Mouse (Mus musculus) forebrain, embryonic 13.5 days (tissue): Measurements from ENCODE around the gene Mroh3. TPM values are rescaled to one million over a fixed set of nuclear protein-coding genes. Genes with fewer than 3 reads are reported as not detected.
A peak's percentile ranks its signal among the peaks of the same experiment; 100 is the strongest.

ENCODE experiments used
- ATAC-seq: fragments of 200-750 bp; cut with Nextera tagmentation; 2 replicates; pipeline ENCODE4 v1.8.0; 2017
- H3K27ac ChIP-seq: fragments of 300-500 bp; sonication (generic); 2 replicates; pipeline ENCODE4 v1.5.1; 2015; ENCODE audit warnings: inconsistent platforms, mild to moderate bottlenecking, moderate library complexity
- H3K27me3 ChIP-seq: fragments of 300-500 bp; sonication (generic); 2 replicates; pipeline ENCODE4 v1.6.1; 2015; ENCODE audit warnings: mild to moderate bottlenecking, inconsistent platforms
- H3K36me3 ChIP-seq: fragments of 300-500 bp; sonication (generic); 2 replicates; pipeline ENCODE4 v1.6.1; 2015; ENCODE audit warnings: mild to moderate bottlenecking, inconsistent platforms; ENCODE audit not compliant: poor library complexity, severe bottlenecking
- H3K4me1 ChIP-seq: fragments of 300-500 bp; sonication (generic); 2 replicates; pipeline ENCODE4 v1.6.1; 2015; ENCODE audit warnings: inconsistent platforms
- H3K4me2 ChIP-seq: fragments of 300-500 bp; sonication (generic); 2 replicates; pipeline ENCODE4 v1.6.1; 2015; ENCODE audit warnings: inconsistent platforms, mild to moderate bottlenecking, moderate library complexity
- H3K4me3 ChIP-seq: fragments of 300-500 bp; sonication (generic); 2 replicates; pipeline ENCODE4 v1.5.1; 2015; ENCODE audit warnings: mild to moderate bottlenecking, inconsistent platforms
- H3K9ac ChIP-seq: fragments of 300-500 bp; sonication (generic); 2 replicates; pipeline ENCODE4 v1.6.1; 2015; ENCODE audit warnings: mild to moderate bottlenecking, inconsistent platforms
- H3K9me3 ChIP-seq: fragments of 300-500 bp; sonication (generic); replicated peaks from 2 replicates; pipeline ENCODE4 v1.6.1; 2016; ENCODE audit warnings: inconsistent platforms
- WGBS: fragments of 180-500 bp; shearing (Covaris S2); methylation state at CpG from one replicate; pipeline ENCODE4 v1.1.7; 2015; 5-methylcytosine and 5-hydroxymethylcytosine counted together
- polyA plus RNA-seq: library from polyadenylated mRNA; unstranded; fragments of >200 nt; fragmentation: Nextera tagmentation; extraction: Ambion mirVana; gene quantifications from 2 replicates; pipeline ENCODE4 v1.2.1, GENCODE M21; 2015

Mroh3 gene
- polyA plus RNA-seq, 1 experiment from 2014 or later, result not detected

DNA sequence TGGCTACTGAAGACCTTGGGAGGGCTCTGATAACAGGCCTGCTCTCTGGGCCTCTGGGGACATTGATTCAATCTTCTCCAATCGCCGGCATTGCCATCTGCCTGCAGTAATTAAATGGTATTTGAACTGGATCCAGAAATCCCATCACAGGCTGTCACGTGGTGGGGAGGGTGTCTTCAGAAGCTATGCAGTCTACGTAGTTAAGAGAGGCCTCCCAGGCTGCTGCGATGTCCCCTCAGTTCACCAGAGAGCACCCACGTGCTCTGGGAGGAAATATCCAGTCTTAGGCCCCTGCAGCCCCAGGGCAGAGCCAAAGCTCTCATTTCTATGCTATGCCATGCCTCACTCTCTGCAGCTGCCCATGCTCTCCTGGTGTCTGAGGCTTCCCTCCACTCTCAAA, 70.3 kb downstream of the Mroh3 start:
- H3K27me3 ChIP-seq, result no peaks in the 10 kb centered on the region
- no peaks in the 10 kb centered on the region for H3K9me3 ChIP-seq
- peaks cover 30% of the 10 kb centered on the region for H3K36me3 ChIP-seq
- peak overlapping the region; percentile 76 for H3K27ac ChIP-seq
- WGBS, result 15% methylated on average over 6 of the region's 6 CpGs
- no peak overlapping the region for H3K4me3 ChIP-seq
- peaks cover 70% of the 10 kb centered on the region for H3K4me1 ChIP-seq
- H3K9ac ChIP-seq, result 0 out of 2 replicates have a peak overlapping the region, but pooled peaks have one; percentile 10
- peak overlapping the region; percentile 28; the same call in 1 of the 2 replicates for H3K4me2 ChIP-seq
- peak; percentile 36; the same call in 1 of the 2 replicates for ATAC-seq

- Histone ChIP-seq H3K9me3 (no peaks in the 10 kb centered on the region), H3K4me2 (peak overlapping the region; percentile 28; the same call in 1 of the 2 replicates), H3K9ac (no peak overlapping the region), H3K27me3 (no peaks in the 10 kb centered on the region), H3K4me1 (peaks cover 80% of the 10 kb centered on the region), H3K27ac (peak overlapping the region; percentile 76; the same call in 1 of the 2 replicates), H3K36me3 (peaks cover 22% of the 10 kb centered on the region), H3K4me3 (no peak overlapping the region)
- ATAC-seq, result no peak
- 88% methylated on average over 11 of the region's 11 CpGs for WGBS
These were observed 71.3 kb downstream of the Mroh3 start for GRCm38 (mm10) chr1:136141176-136141950.

GRCm38 (mm10) chr1:136139990-136140640, 72.5 kb downstream of the Mroh3 start:
- H3K27me3 ChIP-seq, result no peaks in the 10 kb centered on the region
- 1% methylated on average over 32 of the region's 32 CpGs for WGBS
- H3K4me3 ChIP-seq, result peak overlapping the region; percentile 49
- H3K9ac ChIP-seq, result peak overlapping the region; percentile 79
- peak overlapping the region; percentile 69 for H3K27ac ChIP-seq
- peaks cover 9% of the 10 kb centered on the region for H3K36me3 ChIP-seq
- peak overlapping the region; percentile 87 for H3K4me2 ChIP-seq
- H3K4me1 ChIP-seq, result peaks cover 93% of the 10 kb centered on the region
- H3K9me3 ChIP-seq, result no peaks in the 10 kb centered on the region
- ATAC-seq, result peak; percentile 52

GRCm38 (mm10) chr1:136138191-136138830, 74.3 kb downstream of the Mroh3 start:
- peak overlapping the region; percentile 79 for H3K27ac ChIP-seq

DNA sequence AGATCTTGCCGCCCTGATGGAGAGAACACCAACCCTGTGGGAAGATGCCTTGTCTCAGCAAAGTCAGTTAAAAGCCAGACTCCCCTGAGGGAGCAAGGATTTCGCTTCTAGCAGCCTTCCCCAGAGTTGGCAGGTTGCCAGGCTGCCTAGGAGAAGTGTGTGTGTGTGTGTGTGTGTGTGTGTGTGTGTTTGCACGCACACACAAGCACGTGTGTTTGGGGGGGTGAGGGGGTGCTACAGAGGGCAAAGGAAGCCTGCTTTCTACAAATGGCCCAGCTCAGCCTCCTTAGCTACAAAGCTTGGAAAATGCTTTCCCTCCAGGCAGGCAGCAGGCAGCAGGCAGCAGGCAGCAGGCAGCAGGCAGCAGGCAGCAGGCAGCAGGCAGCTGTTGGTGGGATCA, 75.1 kb downstream of the Mroh3 start:
- peak overlapping the region; percentile 75 for H3K4me2 ChIP-seq
- peak; percentile 5; the same call in 1 of the 2 replicates for ATAC-seq
- no peaks in the 10 kb centered on the region for H3K27me3 ChIP-seq
- H3K9ac ChIP-seq, result peak overlapping the region; percentile 38
- H3K27ac ChIP-seq, result peak overlapping the region; percentile 79
- peaks cover 99% of the 10 kb centered on the region for H3K4me1 ChIP-seq
- no peaks in the 10 kb centered on the region for H3K9me3 ChIP-seq
- 1% methylated on average over 4 of the region's 4 CpGs for WGBS
- H3K36me3 ChIP-seq, result no peaks in the 10 kb centered on the region
- 0 out of 2 replicates have a peak overlapping the region, but pooled peaks have one; percentile 9 for H3K4me3 ChIP-seq

More at GRCm38 (mm10) chr1:136138191-136138830, 74.3 kb downstream of the Mroh3 start:
- ATAC-seq, result no peak
- Histone ChIP-seq H3K4me2 (peak overlapping the region; percentile 75), H3K9ac (0 out of 2 replicates have a peak overlapping the region, but pooled peaks have one; percentile 38), H3K4me1 (peaks cover 100% of the 10 kb centered on the region), H3K9me3 (no peaks in the 10 kb centered on the region), H3K36me3 (no peaks in the 10 kb centered on the region), H3K27me3 (no peaks in the 10 kb centered on the region), H3K4me3 (peak overlapping the region; percentile 9; the same call in 1 of the 2 replicates)
- 49% methylated on average over 10 of the region's 10 CpGs for WGBS

- H3K27ac ChIP-seq, result peak overlapping the region; percentile 79
- WGBS, result 34% methylated on average over 7 of the region's 7 CpGs
- no peaks in the 10 kb centered on the region for H3K9me3 ChIP-seq
- H3K9ac ChIP-seq, result peak overlapping the region; percentile 28
- H3K4me2 ChIP-seq, result peak overlapping the region; percentile 75
- H3K27me3 ChIP-seq, result no peaks in the 10 kb centered on the region
- ATAC-seq, result no peak
- H3K4me3 ChIP-seq, result peak overlapping the region; percentile 9; the same call in 1 of the 2 replicates
- H3K36me3 ChIP-seq, result no peaks in the 10 kb centered on the region
- H3K4me1 ChIP-seq, result peaks cover 98% of the 10 kb centered on the region
These were observed 75.5 kb downstream of the Mroh3 start for GRCm38 (mm10) chr1:136137071-136137531.

DNA sequence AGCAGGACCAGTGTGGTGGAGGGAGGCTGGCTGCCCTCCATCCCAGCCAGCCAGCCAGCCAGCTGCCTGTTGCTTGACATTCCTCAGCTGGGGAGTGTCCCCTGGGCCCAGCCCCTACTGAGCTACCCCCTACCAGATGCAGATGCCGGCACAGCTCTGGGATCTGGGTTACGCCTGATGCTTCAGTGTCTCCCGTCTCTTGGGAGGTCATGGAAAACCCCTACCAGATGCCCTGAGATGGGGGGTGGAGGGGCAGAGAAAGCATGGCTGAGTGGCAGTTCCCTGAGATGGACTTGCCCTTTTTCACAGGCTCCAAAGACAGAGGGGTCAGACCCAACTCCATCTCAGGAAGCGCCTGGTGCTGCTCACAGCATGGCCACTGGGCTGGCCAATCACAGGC, 76.1 kb downstream of the Mroh3 start:
- Histone ChIP-seq H3K9me3 (no peaks in the 10 kb centered on the region), H3K36me3 (no peaks in the 10 kb centered on the region), H3K4me1 (peaks cover 95% of the 10 kb centered on the region), H3K27ac (0 out of 2 replicates have a peak overlapping the region, but pooled peaks have one; percentile 79), H3K4me2 (peak overlapping the region; percentile 75), H3K4me3 (no peak overlapping the region), H3K27me3 (no peaks in the 10 kb centered on the region), H3K9ac (peak overlapping the region; percentile 23; the same call in 1 of the 2 replicates)
- ATAC-seq, result no peak
- WGBS, result 50% methylated on average over 4 of the region's 4 CpGs

DNA sequence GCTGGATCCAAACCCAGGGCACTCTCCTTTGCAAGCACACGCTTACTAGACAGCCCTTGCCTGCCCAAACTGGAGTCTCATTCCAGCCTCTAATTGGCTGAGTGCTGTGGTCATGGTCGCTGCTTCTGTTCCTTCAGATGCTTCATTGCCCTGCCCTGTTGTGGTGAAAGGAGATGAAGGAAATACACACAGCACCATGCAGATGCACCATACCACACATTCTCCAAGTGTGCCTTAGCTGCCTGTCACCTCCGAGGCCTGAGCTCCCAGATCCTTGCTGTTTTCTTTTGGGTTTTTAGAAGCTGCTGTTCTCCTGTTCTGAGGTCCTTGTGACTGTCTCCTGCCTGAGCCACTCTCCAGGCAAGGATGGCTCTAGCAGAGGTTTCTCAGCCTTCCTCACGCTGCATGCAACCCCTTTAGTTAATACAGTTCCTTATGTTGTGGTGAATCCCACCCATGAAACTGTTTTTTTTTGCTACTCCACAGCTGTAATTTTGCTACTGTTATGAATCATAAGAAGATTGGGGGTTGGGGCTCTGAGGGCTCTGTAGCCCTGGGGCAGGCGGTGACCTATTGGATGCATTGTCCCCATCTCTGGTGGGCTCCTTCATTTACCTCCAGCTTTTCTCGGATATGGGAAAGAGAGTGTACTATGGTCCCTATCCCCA, 76.7 kb downstream of the Mroh3 start:
- no peak for ATAC-seq
- no peaks in the 10 kb centered on the region for H3K36me3 ChIP-seq
- H3K27me3 ChIP-seq, result no peaks in the 10 kb centered on the region
- peak overlapping the region; percentile 23; the same call in 1 of the 2 replicates for H3K9ac ChIP-seq
- H3K4me3 ChIP-seq, result no peak overlapping the region
- H3K4me2 ChIP-seq, result peak overlapping the region; percentile 75
- 72% methylated on average over 6 of the region's 6 CpGs for WGBS
- H3K27ac ChIP-seq, result peak overlapping the region; percentile 4; the same call in 1 of the 2 replicates
- H3K4me1 ChIP-seq, result peaks cover 90% of the 10 kb centered on the region
- H3K9me3 ChIP-seq, result no peaks in the 10 kb centered on the region

DNA sequence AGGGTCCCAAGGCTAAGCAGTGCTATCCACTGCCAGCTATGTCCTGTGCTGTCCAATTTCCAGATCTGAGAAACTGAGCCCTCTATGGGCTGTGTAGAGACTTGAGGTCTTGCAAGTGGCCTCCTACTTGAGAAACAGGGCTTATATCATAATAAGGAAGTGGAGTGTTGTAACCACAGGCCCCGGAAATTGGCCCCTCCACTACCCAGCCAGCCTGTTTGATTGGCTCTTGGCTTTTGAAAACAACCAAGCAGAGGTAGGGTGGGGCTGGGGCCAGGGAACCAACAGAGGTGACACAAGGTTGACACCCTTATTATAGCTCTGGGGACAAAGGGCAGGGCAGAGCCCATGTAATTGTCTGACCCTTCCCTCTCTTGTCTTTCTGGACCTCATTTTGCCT, 77.6 kb downstream of the Mroh3 start:
- Histone ChIP-seq H3K36me3 (no peaks in the 10 kb centered on the region), H3K27ac (no peak overlapping the region; the same call in 1 of the 2 replicates), H3K4me3 (peak overlapping the region; percentile 89; the same call in 1 of the 2 replicates), H3K4me2 (peak overlapping the region; percentile 75), H3K9ac (no peak overlapping the region), H3K27me3 (no peaks in the 10 kb centered on the region), H3K9me3 (no peaks in the 10 kb centered on the region), H3K4me1 (peaks cover 89% of the 10 kb centered on the region)
- no peak for ATAC-seq
- WGBS, result 74% methylated on average over 1 of the region's 1 CpGs

- Histone ChIP-seq H3K9me3 (no peaks in the 10 kb centered on the region), H3K4me1 (peaks cover 86% of the 10 kb centered on the region), H3K4me3 (peak overlapping the region; percentile 89), H3K36me3 (no peaks in the 10 kb centered on the region), H3K4me2 (peak overlapping the region; percentile 75), H3K27me3 (no peaks in the 10 kb centered on the region), H3K9ac (peak overlapping the region; percentile 97), H3K27ac (peak overlapping the region; percentile 95; the same call in 1 of the 2 replicates)
- no peak for ATAC-seq
- 71% methylated on average over 2 of the region's 2 CpGs for WGBS
These were observed 78.1 kb downstream of the Mroh3 start for GRCm38 (mm10) chr1:136134547-136134946.
